Mouse (Mus musculus): ENCODE data around the gene Gm26741.

DNA sequence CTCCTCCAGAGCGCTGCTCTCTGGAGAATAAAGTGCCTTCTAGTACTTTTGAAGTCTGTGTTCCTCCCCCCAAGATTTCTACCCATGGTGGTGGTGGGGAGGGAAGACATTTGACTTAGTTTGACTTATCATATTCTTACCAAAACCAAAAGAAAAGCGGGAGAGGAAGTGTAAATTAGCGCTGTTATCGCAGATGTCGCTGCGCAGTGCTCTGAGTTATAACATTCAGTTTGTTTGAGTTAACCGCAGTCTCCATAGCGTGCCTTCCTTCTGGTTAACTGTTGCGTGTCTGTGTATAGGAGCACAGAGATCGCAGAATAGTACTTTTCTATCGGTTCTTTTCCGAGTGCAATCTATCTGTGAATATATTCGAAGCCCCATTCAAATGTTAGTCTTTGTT lies 46.6 kb downstream of the Gm26741 start:
- TF ChIP-seq EP300 (optimal IDR thresholded peaks at IDR 0.05) (no peak), CTCF (IDR thresholded peaks at IDR 0.05; ENCODE audit: low read depth) (no peak)
